Mouse (Mus musculus) heart, embryonic 10.5 days (tissue): ENCODE results near the gene Pou6f1. TPM values are rescaled to one million over a fixed set of nuclear protein-coding genes. Genes with fewer than 3 reads are reported as not detected.
"Not testable (repeated sequence)": the region's sequence is repeated elsewhere in the genome, so short reads cannot be mapped to it uniquely, and the experiment has no call there.

Experiments
- DNase-seq: peaks from one replicate; pipeline ENCODE4 v3.0.0-alpha.2; 2017; ENCODE audit warnings: low spot score
- H3K27ac ChIP-seq: fragments of 300-500 bp; sonication (generic); 2 replicates; pipeline ENCODE4 v1.5.1; 2016; ENCODE audit warnings: mild to moderate bottlenecking
- H3K27me3 ChIP-seq: fragments of 300-500 bp; sonication (generic); 2 replicates; pipeline ENCODE4 v1.6.1; 2016; ENCODE audit warnings: mild to moderate bottlenecking; ENCODE audit not compliant: poor library complexity, insufficient read depth, severe bottlenecking
- H3K36me3 ChIP-seq: fragments of 300-500 bp; sonication (generic); 2 replicates; pipeline ENCODE4 v1.6.1; 2016; ENCODE audit warnings: mild to moderate bottlenecking, moderate library complexity
- H3K4me1 ChIP-seq: fragments of 300-500 bp; sonication (generic); 2 replicates; pipeline ENCODE4 v1.6.1; 2016; ENCODE audit warnings: mild to moderate bottlenecking
- H3K4me3 ChIP-seq: fragments of 300-500 bp; sonication (generic); 2 replicates; pipeline ENCODE4 v1.5.1; 2016; ENCODE audit warnings: mild to moderate bottlenecking, moderate library complexity
- H3K9me3 ChIP-seq: fragments of 300-500 bp; sonication (generic); 2 replicates; pipeline ENCODE4 v1.6.1; 2016; ENCODE audit warnings: mild to moderate bottlenecking, moderate library complexity
- WGBS: fragments of 180-500 bp; shearing (Covaris S2); methylation state at CpG from one replicate; pipeline ENCODE4 v1.1.7; 2016; 5-methylcytosine and 5-hydroxymethylcytosine counted together
- polyA plus RNA-seq: library from polyadenylated mRNA; unstranded; fragments of >200 nt; fragmentation: Nextera tagmentation; extraction: Ambion mirVana; gene quantifications from 2 replicates; pipeline ENCODE4 v1.2.1, GENCODE M21; 2016

Gene Pou6f1
- polyA plus RNA-seq, 1 experiment from 2014 or later: 2.0 TPM

GRCm38 (mm10) chr15:100614218-100614995 lies 14.6 kb upstream of the Pou6f1 start:
- Histone ChIP-seq H3K4me1 (peaks cover 24% of the 10 kb centered on the region), H3K27me3 (0 out of 2 replicates have a peak, but pooled peaks cover 10% of the 10 kb centered on the region), H3K4me3 (peak overlapping the region; percentile 93), H3K9me3 (no peaks in the 10 kb centered on the region), H3K36me3 (peaks cover 20% of the 10 kb centered on the region), H3K27ac (peak overlapping the region; percentile 98)
- 10% methylated on average over 43 of the region's 43 CpGs for WGBS
- no peak for DNase-seq

- Histone ChIP-seq H3K4me1 (peaks cover 24% of the 10 kb centered on the region), H3K27ac (no peak overlapping the region), H3K4me3 (peak overlapping the region; percentile 93), H3K36me3 (peaks cover 12% of the 10 kb centered on the region), H3K27me3 (0 out of 2 replicates have a peak, but pooled peaks cover 10% of the 10 kb centered on the region), H3K9me3 (no peaks in the 10 kb centered on the region)
- peak; percentile 90 for DNase-seq
- 9% methylated on average over 16 of the region's 16 CpGs for WGBS
Measured at GRCm38 (mm10) chr15:100613584-100613983, 13.8 kb upstream of the Pou6f1 start.

GRCm38 (mm10) chr15:100612432-100612831 lies 12.6 kb upstream of the Pou6f1 start:
- Histone ChIP-seq H3K36me3 (peaks cover under 1% of the 10 kb centered on the region), H3K9me3 (no peaks in the 10 kb centered on the region)
- 79% methylated on average over 2 of the region's 2 CpGs for WGBS

GRCm38 (mm10) chr15:100611951-100612350 lies 12.2 kb upstream of the Pou6f1 start:
- H3K36me3 ChIP-seq: no peaks in the 10 kb centered on the region
- H3K4me3 ChIP-seq: no peak overlapping the region
- 78% methylated on average over 7 of the region's 7 CpGs for WGBS
- no peak overlapping the region for H3K27ac ChIP-seq
- no peaks in the 10 kb centered on the region for H3K9me3 ChIP-seq
- 0 out of 2 replicates have a peak, but pooled peaks cover 10% of the 10 kb centered on the region for H3K27me3 ChIP-seq
- DNase-seq: no peak
- H3K4me1 ChIP-seq: peaks cover 24% of the 10 kb centered on the region

More at GRCm38 (mm10) chr15:100612432-100612831, 12.6 kb upstream of the Pou6f1 start:
- no peak overlapping the region for H3K4me3 ChIP-seq
- H3K4me1 ChIP-seq: peaks cover 24% of the 10 kb centered on the region
- 0 out of 2 replicates have a peak, but pooled peaks cover 10% of the 10 kb centered on the region for H3K27me3 ChIP-seq
- DNase-seq: no peak
- no peak overlapping the region for H3K27ac ChIP-seq

- not testable (repeated sequence) for H3K27ac ChIP-seq, H3K4me1 ChIP-seq, H3K9me3 ChIP-seq, DNase-seq, H3K4me3 ChIP-seq, H3K36me3 ChIP-seq
- WGBS: 87% methylated on average over 8 of the region's 8 CpGs
- peaks cover 39% of the 10 kb centered on the region for H3K27me3 ChIP-seq
Measured at GRCm38 (mm10) chr15:100606677-100607076, 6.9 kb upstream of the Pou6f1 start.

GRCm38 (mm10) chr15:100601669-100602068 lies 1.9 kb upstream of the Pou6f1 start:
- DNase-seq: no peak
- Histone ChIP-seq H3K4me3 (no peak overlapping the region), H3K27ac (no peak overlapping the region), H3K36me3 (no peaks in the 10 kb centered on the region), H3K4me1 (peaks cover 27% of the 10 kb centered on the region), H3K9me3 (no peaks in the 10 kb centered on the region), H3K27me3 (peaks cover 65% of the 10 kb centered on the region)
- 38% methylated on average over 3 of the region's 3 CpGs for WGBS

- no peak for DNase-seq
- no peaks in the 10 kb centered on the region for H3K36me3 ChIP-seq
- peaks cover 27% of the 10 kb centered on the region for H3K4me1 ChIP-seq
- 10% methylated on average over 21 of the region's 21 CpGs for WGBS
- peak overlapping the region; percentile 88 for H3K4me3 ChIP-seq
- H3K27me3 ChIP-seq: peaks cover 62% of the 10 kb centered on the region
- H3K9me3 ChIP-seq: no peaks in the 10 kb centered on the region
- H3K27ac ChIP-seq: 0 out of 2 replicates have a peak overlapping the region, but pooled peaks have one; percentile 17
Measured at GRCm38 (mm10) chr15:100600696-100601272, 1.0 kb upstream of the Pou6f1 start.

- peaks cover 57% of the 10 kb centered on the region for H3K27me3 ChIP-seq
- H3K27ac ChIP-seq: peak overlapping the region; percentile 92
Measured at GRCm38 (mm10) chr15:100600047-100600695, 387 bp upstream of the Pou6f1 start.

GRCm38 (mm10) chr15:100598883-100599275 lies 905 bp downstream of the Pou6f1 start:
- Histone ChIP-seq H3K27me3 (peaks cover 50% of the 10 kb centered on the region), H3K4me1 (peaks cover 17% of the 10 kb centered on the region), H3K27ac (peak overlapping the region; percentile 92; the same call in 1 of the 2 replicates), H3K4me3 (peak overlapping the region; percentile 88), H3K9me3 (no peaks in the 10 kb centered on the region), H3K36me3 (no peaks in the 10 kb centered on the region)
- DNase-seq: no peak
- 1% methylated on average over 12 of the region's 12 CpGs for WGBS

More at GRCm38 (mm10) chr15:100600047-100600695, 387 bp upstream of the Pou6f1 start:
- peak overlapping the region; percentile 88 for H3K4me3 ChIP-seq
- no peaks in the 10 kb centered on the region for H3K9me3 ChIP-seq
- no peaks in the 10 kb centered on the region for H3K36me3 ChIP-seq
- no peak for DNase-seq
- H3K4me1 ChIP-seq: peaks cover 24% of the 10 kb centered on the region
- 1% methylated on average over 34 of the region's 35 CpGs for WGBS

- Histone ChIP-seq H3K36me3 (no peaks in the 10 kb centered on the region), H3K27ac (no peak overlapping the region), H3K9me3 (no peaks in the 10 kb centered on the region), H3K4me3 (peak overlapping the region; percentile 88), H3K27me3 (peaks cover 46% of the 10 kb centered on the region), H3K4me1 (peaks cover 17% of the 10 kb centered on the region)
- DNase-seq: no peak
- 19% methylated on average over 9 of the region's 9 CpGs for WGBS
Measured at GRCm38 (mm10) chr15:100598287-100598882, 1.4 kb downstream of the Pou6f1 start.

GRCm38 (mm10) chr15:100592817-100593216 lies 7.0 kb downstream of the Pou6f1 start:
- H3K4me1 ChIP-seq: no peaks in the 10 kb centered on the region
- no peak overlapping the region for H3K4me3 ChIP-seq
- no peaks in the 10 kb centered on the region for H3K36me3 ChIP-seq
- WGBS: 82% methylated on average over 6 of the region's 6 CpGs
- H3K27ac ChIP-seq: no peak overlapping the region
- H3K27me3 ChIP-seq: no peaks in the 10 kb centered on the region
- DNase-seq: no peak
- no peaks in the 10 kb centered on the region for H3K9me3 ChIP-seq

GRCm38 (mm10) chr15:100590436-100590835 lies 9.3 kb downstream of the Pou6f1 start:
- peaks cover 11% of the 10 kb centered on the region; the same call in 1 of the 2 replicates for H3K27me3 ChIP-seq
- no peak overlapping the region for H3K27ac ChIP-seq
- H3K9me3 ChIP-seq: no peaks in the 10 kb centered on the region
- H3K4me1 ChIP-seq: no peaks in the 10 kb centered on the region
- no peak for DNase-seq
- WGBS: 63% methylated on average over 8 of the region's 8 CpGs
- no peak overlapping the region for H3K4me3 ChIP-seq
- peaks cover 4% of the 10 kb centered on the region; the same call in 1 of the 2 replicates for H3K36me3 ChIP-seq
